Mouse (Mus musculus) forebrain, embryonic 12.5 days (tissue): ENCODE results near the gene Fam43a. TPM values are rescaled to one million over a fixed set of nuclear protein-coding genes. Genes with fewer than 3 reads are reported as not detected.

Experiments
- ATAC-seq: fragments of 200-750 bp; cut with Nextera tagmentation; 2 replicates; pipeline ENCODE4 v1.8.0; 2017; ENCODE audit warnings: moderate TSS enrichment; ENCODE audit not compliant: low FRiP score
- H3K27ac ChIP-seq: fragments of 300-500 bp; sonication (generic); 2 replicates; pipeline ENCODE4 v1.5.1; 2016; ENCODE audit warnings: mild to moderate bottlenecking
- H3K27me3 ChIP-seq: fragments of 300-500 bp; sonication (generic); 2 replicates; pipeline ENCODE4 v1.6.1; 2016; ENCODE audit warnings: mild to moderate bottlenecking
- H3K36me3 ChIP-seq: fragments of 300-500 bp; sonication (generic); replicated peaks from 2 replicates; pipeline ENCODE4 v1.6.1; 2016; ENCODE audit warnings: mild to moderate bottlenecking
- H3K4me1 ChIP-seq: fragments of 300-500 bp; sonication (generic); 2 replicates; pipeline ENCODE4 v1.6.1; 2016
- H3K4me2 ChIP-seq: fragments of 300-500 bp; sonication (generic); 2 replicates; pipeline ENCODE4 v1.6.1; 2016; ENCODE audit warnings: mild to moderate bottlenecking, moderate library complexity
- H3K4me3 ChIP-seq: fragments of 300-500 bp; sonication (generic); replicated peaks from 2 replicates; pipeline ENCODE4 v1.5.1; 2016; ENCODE audit warnings: mild to moderate bottlenecking
- H3K9ac ChIP-seq: fragments of 300-500 bp; sonication (generic); 2 replicates; pipeline ENCODE4 v1.6.1; 2016; ENCODE audit warnings: mild to moderate bottlenecking
- H3K9me3 ChIP-seq: fragments of 300-500 bp; sonication (generic); 2 replicates; pipeline ENCODE4 v1.6.1; 2016
- WGBS: fragments of 180-500 bp; shearing (Covaris S2); methylation state at CpG from one replicate; pipeline ENCODE4 v1.1.7; 2016; 5-methylcytosine and 5-hydroxymethylcytosine counted together
- polyA plus RNA-seq: library from polyadenylated mRNA; unstranded; fragments of >200 nt; fragmentation: Nextera tagmentation; extraction: Ambion mirVana; gene quantifications from 2 replicates; pipeline ENCODE4 v1.2.1, GENCODE M21; 2016

Fam43a gene
- polyA plus RNA-seq, 1 experiment from 2014 or later = 11.4 TPM

- no peak overlapping the region for H3K4me3 ChIP-seq
- H3K36me3 ChIP-seq = no peaks in the 10 kb centered on the region
- H3K4me2 ChIP-seq = no peak overlapping the region
- H3K9ac ChIP-seq = no peak overlapping the region
- ATAC-seq = no peak; the same call in 1 of the 2 replicates
- no peaks in the 10 kb centered on the region for H3K27me3 ChIP-seq
- peaks cover 12% of the 10 kb centered on the region for H3K4me1 ChIP-seq
- no peaks in the 10 kb centered on the region for H3K9me3 ChIP-seq
- H3K27ac ChIP-seq = no peak overlapping the region
- 16% methylated on average over 6 of the region's 6 CpGs for WGBS
Measured at GRCm38 (mm10) chr16:30614705-30615317, 15.3 kb downstream of the Fam43a start.

DNA sequence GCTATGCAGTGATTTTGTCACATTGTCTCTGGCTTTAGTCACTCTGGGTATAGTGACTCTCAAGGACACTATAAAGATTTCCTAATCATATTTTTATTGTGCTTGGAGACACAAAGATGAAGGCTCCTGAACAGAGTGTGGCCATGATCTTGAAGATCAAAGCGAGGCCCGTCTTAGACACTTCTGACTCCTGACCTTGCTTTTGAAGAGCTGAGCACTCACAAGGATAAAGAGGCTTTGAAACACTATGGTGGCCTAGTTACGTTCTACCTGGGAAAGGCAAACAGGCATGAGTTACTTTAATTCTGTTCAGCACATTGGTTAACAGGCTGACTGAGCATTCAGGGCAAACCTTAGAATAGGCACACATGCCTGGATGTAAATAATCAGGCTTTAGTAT is 16.8 kb downstream of the Fam43a start:
- Histone ChIP-seq H3K27ac (no peak overlapping the region), H3K9me3 (no peaks in the 10 kb centered on the region), H3K36me3 (no peaks in the 10 kb centered on the region), H3K27me3 (no peaks in the 10 kb centered on the region), H3K4me2 (no peak overlapping the region), H3K4me3 (no peak overlapping the region), H3K9ac (no peak overlapping the region), H3K4me1 (peaks cover 12% of the 10 kb centered on the region)
- 76% methylated on average over 3 of the region's 3 CpGs for WGBS
- no peak for ATAC-seq

- 85% methylated on average over 7 of the region's 7 CpGs for WGBS
- Histone ChIP-seq H3K4me3 (no peak overlapping the region), H3K27me3 (no peaks in the 10 kb centered on the region), H3K9me3 (no peaks in the 10 kb centered on the region), H3K27ac (no peak overlapping the region), H3K4me1 (no peaks in the 10 kb centered on the region), H3K4me2 (no peak overlapping the region), H3K36me3 (no peaks in the 10 kb centered on the region), H3K9ac (no peak overlapping the region)
- ATAC-seq = no peak
Measured at GRCm38 (mm10) chr16:30623645-30624044, 24.1 kb downstream of the Fam43a start.

GRCm38 (mm10) chr16:30624640-30625039 is 25.1 kb downstream of the Fam43a start:
- no peak overlapping the region for H3K27ac ChIP-seq
- 65% methylated on average over 2 of the region's 2 CpGs for WGBS
- no peaks in the 10 kb centered on the region for H3K36me3 ChIP-seq
- no peak overlapping the region for H3K4me2 ChIP-seq
- H3K27me3 ChIP-seq = no peaks in the 10 kb centered on the region
- no peak for ATAC-seq
- no peak overlapping the region for H3K4me3 ChIP-seq
- H3K4me1 ChIP-seq = no peaks in the 10 kb centered on the region
- H3K9ac ChIP-seq = no peak overlapping the region
- H3K9me3 ChIP-seq = no peaks in the 10 kb centered on the region

DNA sequence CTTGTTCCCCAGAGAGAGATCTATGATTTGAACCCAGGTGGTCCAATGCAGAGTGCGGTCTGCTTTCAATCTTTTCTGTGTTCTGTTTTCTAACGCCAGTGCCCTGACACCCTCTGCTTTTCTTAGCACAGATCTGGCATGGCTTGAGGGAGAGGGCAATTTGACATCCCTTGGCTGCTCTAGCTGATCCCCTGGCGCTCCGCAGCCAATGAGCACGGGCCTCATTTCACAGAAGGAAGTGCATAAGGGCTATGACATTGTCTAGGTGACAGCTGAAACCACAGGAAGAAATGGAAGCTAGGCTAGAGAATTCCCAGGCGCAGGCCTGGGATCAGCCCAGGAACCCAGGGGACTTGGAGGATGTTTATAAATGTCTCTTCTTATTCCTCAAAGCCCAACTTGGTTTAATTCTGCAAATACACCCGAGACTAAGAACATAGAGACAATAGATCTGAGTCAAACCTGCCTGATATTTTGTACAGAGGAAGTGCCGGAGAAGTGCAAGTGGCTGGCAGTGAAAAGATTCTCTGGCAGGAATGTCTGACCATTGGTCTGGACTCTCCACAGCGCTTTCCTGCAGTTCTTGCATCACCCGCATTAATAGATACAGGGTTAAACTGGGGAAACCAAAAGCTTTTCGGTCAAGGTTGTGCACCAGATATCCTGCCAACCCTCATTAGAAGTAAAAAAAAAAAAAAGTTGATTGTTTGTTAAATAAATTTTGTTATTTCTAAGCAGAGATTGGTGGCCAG is 28.2 kb downstream of the Fam43a start:
- H3K36me3 ChIP-seq = no peaks in the 10 kb centered on the region
- no peak overlapping the region for H3K4me2 ChIP-seq
- 80% methylated on average over 11 of the region's 11 CpGs for WGBS
- no peak overlapping the region for H3K4me3 ChIP-seq
- ATAC-seq = no peak
- no peaks in the 10 kb centered on the region for H3K27me3 ChIP-seq
- no peaks in the 10 kb centered on the region for H3K9me3 ChIP-seq
- H3K9ac ChIP-seq = no peak overlapping the region
- H3K27ac ChIP-seq = no peak overlapping the region
- no peaks in the 10 kb centered on the region for H3K4me1 ChIP-seq

DNA sequence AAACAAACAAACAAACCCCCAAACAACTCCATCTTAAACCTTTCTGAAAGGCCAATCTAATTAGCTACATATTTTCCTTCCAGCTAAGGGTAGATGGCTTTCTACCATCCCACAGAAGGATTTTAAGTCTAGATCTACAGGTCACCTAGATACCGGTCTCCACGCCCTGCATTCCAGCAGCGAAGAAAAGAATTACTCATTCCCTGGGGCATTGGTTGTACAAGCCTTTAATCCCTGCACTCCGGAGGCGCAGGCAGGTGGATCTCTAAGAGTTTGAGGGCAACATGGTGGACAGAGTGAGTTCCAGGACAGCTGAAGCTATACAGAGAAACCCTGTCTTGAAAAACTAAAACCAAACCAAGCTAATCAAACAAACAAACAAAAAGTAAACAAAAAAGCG is 28.9 kb downstream of the Fam43a start:
- ATAC-seq = no peak
- no peak overlapping the region for H3K9ac ChIP-seq
- no peak overlapping the region for H3K4me3 ChIP-seq
- H3K4me2 ChIP-seq = no peak overlapping the region
- no peaks in the 10 kb centered on the region for H3K4me1 ChIP-seq
- no peaks in the 10 kb centered on the region for H3K9me3 ChIP-seq
- H3K36me3 ChIP-seq = no peaks in the 10 kb centered on the region
- no peak overlapping the region for H3K27ac ChIP-seq
- 36% methylated on average over 6 of the region's 6 CpGs for WGBS
- H3K27me3 ChIP-seq = no peaks in the 10 kb centered on the region

DNA sequence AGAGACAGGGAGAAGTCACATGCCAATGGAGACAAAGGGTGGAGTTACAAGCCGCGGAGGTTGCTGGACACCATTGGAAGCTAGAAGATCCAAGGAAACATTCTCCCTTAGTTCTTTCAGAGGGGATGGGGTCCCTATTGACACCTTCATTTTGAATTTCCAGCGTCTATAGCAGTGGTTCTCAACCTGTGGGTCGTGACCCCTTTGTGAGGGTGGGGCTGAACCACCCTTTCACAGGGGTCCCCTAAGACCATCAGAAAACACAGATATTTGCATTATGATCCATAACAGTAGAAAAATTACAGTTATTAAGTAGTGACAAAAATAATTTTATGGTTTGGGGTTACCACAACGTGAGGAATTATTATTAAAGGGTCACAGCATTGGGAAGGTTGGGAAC is 30.0 kb downstream of the Fam43a start:
- Histone ChIP-seq H3K27ac (no peak overlapping the region), H3K4me3 (no peak overlapping the region), H3K36me3 (no peaks in the 10 kb centered on the region), H3K4me2 (no peak overlapping the region), H3K4me1 (no peaks in the 10 kb centered on the region), H3K9me3 (no peaks in the 10 kb centered on the region), H3K27me3 (no peaks in the 10 kb centered on the region), H3K9ac (no peak overlapping the region)
- ATAC-seq = no peak
- 96% methylated on average over 5 of the region's 5 CpGs for WGBS

- H3K4me1 ChIP-seq = no peaks in the 10 kb centered on the region
- no peaks in the 10 kb centered on the region for H3K36me3 ChIP-seq
- H3K27me3 ChIP-seq = 0 out of 2 replicates have a peak, but pooled peaks cover 3% of the 10 kb centered on the region
- no peak overlapping the region for H3K4me3 ChIP-seq
- H3K9ac ChIP-seq = no peak overlapping the region
- no peak overlapping the region for H3K27ac ChIP-seq
- H3K9me3 ChIP-seq = no peaks in the 10 kb centered on the region
- 73% methylated on average over 8 of the region's 8 CpGs for WGBS
- no peak for ATAC-seq
- H3K4me2 ChIP-seq = no peak overlapping the region
Measured at GRCm38 (mm10) chr16:30633906-30634746, 34.6 kb downstream of the Fam43a start.

- Histone ChIP-seq H3K9me3 (no peaks in the 10 kb centered on the region), H3K36me3 (no peaks in the 10 kb centered on the region), H3K4me1 (no peaks in the 10 kb centered on the region), H3K4me2 (no peak overlapping the region), H3K4me3 (no peak overlapping the region), H3K9ac (no peak overlapping the region), H3K27me3 (0 out of 2 replicates have a peak, but pooled peaks cover 3% of the 10 kb centered on the region), H3K27ac (no peak overlapping the region)
- no peak for ATAC-seq
- 92% methylated on average over 14 of the region's 14 CpGs for WGBS
Measured at GRCm38 (mm10) chr16:30638586-30638985, 39.1 kb downstream of the Fam43a start.

GRCm38 (mm10) chr16:30640591-30640990 is 41.1 kb downstream of the Fam43a start:
- Histone ChIP-seq H3K9ac (no peak overlapping the region), H3K4me1 (no peaks in the 10 kb centered on the region), H3K9me3 (no peaks in the 10 kb centered on the region), H3K36me3 (no peaks in the 10 kb centered on the region), H3K4me2 (no peak overlapping the region), H3K27ac (no peak overlapping the region), H3K27me3 (no peaks in the 10 kb centered on the region), H3K4me3 (no peak overlapping the region)
- WGBS = 30% methylated on average over 2 of the region's 2 CpGs
- ATAC-seq = no peak

- H3K27ac ChIP-seq = no peak overlapping the region
- ATAC-seq = no peak
- 18% methylated on average over 4 of the region's 4 CpGs for WGBS
- H3K4me2 ChIP-seq = no peak overlapping the region
- H3K4me3 ChIP-seq = no peak overlapping the region
- H3K36me3 ChIP-seq = no peaks in the 10 kb centered on the region
- H3K27me3 ChIP-seq = no peaks in the 10 kb centered on the region
- 0 out of 2 replicates have a peak, but pooled peaks cover 4% of the 10 kb centered on the region for H3K4me1 ChIP-seq
- no peaks in the 10 kb centered on the region for H3K9me3 ChIP-seq
- H3K9ac ChIP-seq = no peak overlapping the region
Measured at GRCm38 (mm10) chr16:30641408-30641807, 41.9 kb downstream of the Fam43a start.

- Histone ChIP-seq H3K27me3 (no peaks in the 10 kb centered on the region), H3K4me2 (no peak overlapping the region), H3K4me3 (no peak overlapping the region), H3K4me1 (0 out of 2 replicates have a peak, but pooled peaks cover 5% of the 10 kb centered on the region), H3K9ac (no peak overlapping the region), H3K9me3 (no peaks in the 10 kb centered on the region), H3K27ac (no peak overlapping the region), H3K36me3 (no peaks in the 10 kb centered on the region)
- WGBS = 81% methylated on average over 3 of the region's 3 CpGs
- ATAC-seq = no peak
Measured at GRCm38 (mm10) chr16:30642229-30642628, 42.7 kb downstream of the Fam43a start.
